ENCODE assay signal across 29 mouse cellular contexts in the genomic region with DNA sequence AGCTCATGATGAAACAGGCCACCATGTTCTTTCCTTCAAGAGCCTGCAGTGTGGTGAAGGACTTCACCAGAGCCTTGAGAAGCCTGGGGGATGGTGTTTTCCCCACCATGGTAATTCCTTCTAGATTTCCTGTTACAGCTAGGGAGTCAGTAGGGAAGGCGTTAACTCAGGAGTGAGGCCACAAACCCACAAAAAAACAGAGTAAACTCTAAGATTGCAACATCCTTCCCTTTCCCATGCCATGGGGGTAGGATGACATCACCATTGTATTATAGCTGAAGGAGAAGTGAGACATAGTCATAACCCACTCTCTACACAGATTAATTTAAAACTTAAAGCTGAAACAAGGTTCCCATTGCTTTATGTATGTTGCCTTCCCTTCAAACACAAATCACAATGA.
DNase-seq lines count a peak whose midpoint lies in the region; ATAC-seq and TF ChIP-seq lines count a peak whose summit lies in the region.
"Had no signal": no experiment of that assay in that cellular context is flagged by ENCODE, and none has a peak within 500 bp of the region (broad histone marks: within the 10 kb centered on the region; RNA-seq: fewer than 3 reads in every experiment).

No protein-coding gene starts in this region.

- no peaks in the 10 kb centered on the region for H3K4me1 ChIP-seq in liver, adult 2 months (ENCODE audit: control insufficient read depth, insufficient read depth, low read length)
- H3K4me1 ChIP-seq in liver, embryonic 12.5 days, result no peaks in the 10 kb centered on the region
- H3K4me1 ChIP-seq in midbrain, embryonic 11.5 days (ENCODE audit: control insufficient read depth, insufficient read depth, low read length), result no peaks in the 10 kb centered on the region
- H3K4me1 ChIP-seq in midbrain, embryonic 15.5 days, result no peaks in the 10 kb centered on the region
- no peaks in the 10 kb centered on the region for H3K4me1 ChIP-seq in hindbrain, embryonic 11.5 days (replicated peaks; ENCODE audit: control insufficient read depth, insufficient read depth, low read length)
- H3K4me1 ChIP-seq: forebrain, embryonic 13.5 days; megakaryocyte, embryonic 14.5 days; stomach, embryonic 15.5 days had no signal

- no peaks in the 10 kb centered on the region for H3K36me3 ChIP-seq in liver, adult 2 months (ENCODE audit: control insufficient read depth, insufficient read depth, low read length)
- H3K36me3 ChIP-seq in liver, embryonic 12.5 days, result no peaks in the 10 kb centered on the region
- no peaks in the 10 kb centered on the region for H3K36me3 ChIP-seq in midbrain, embryonic 11.5 days (ENCODE audit: control insufficient read depth, insufficient read depth, low read length)
- no peaks in the 10 kb centered on the region for H3K36me3 ChIP-seq in midbrain, embryonic 15.5 days (replicated peaks)
- H3K36me3 ChIP-seq in myocyte (ENCODE audit: control insufficient read depth, insufficient read depth), result no peaks in the 10 kb centered on the region
- H3K36me3 ChIP-seq in hindbrain, embryonic 11.5 days (ENCODE audit: control insufficient read depth, insufficient read depth, low read length), result no peaks in the 10 kb centered on the region
- H3K36me3 ChIP-seq: embryonic facial prominence, embryonic 13.5 days; heart, embryonic 13.5 days; stomach, embryonic 15.5 days had no signal

- H3K9me3 ChIP-seq in liver, embryonic 12.5 days (replicated peaks), result no peaks in the 10 kb centered on the region
- no peaks in the 10 kb centered on the region for H3K9me3 ChIP-seq in midbrain, embryonic 11.5 days (ENCODE audit: control insufficient read depth, low read length)
- no peaks in the 10 kb centered on the region for H3K9me3 ChIP-seq in midbrain, embryonic 15.5 days
- no peaks in the 10 kb centered on the region for H3K9me3 ChIP-seq in hindbrain, embryonic 11.5 days (ENCODE audit: control insufficient read depth, low read length)
- H3K9me3 ChIP-seq: embryonic facial prominence, embryonic 13.5 days; forebrain, embryonic 13.5 days; heart, embryonic 13.5 days; stomach, embryonic 15.5 days had no signal

- H3K27ac ChIP-seq in liver, adult 2 months (replicated peaks; ENCODE audit: insufficient read depth, low read depth, low read length), result no peak overlapping the region
- no peak overlapping the region for H3K27ac ChIP-seq in liver, embryonic 12.5 days
- H3K27ac ChIP-seq in midbrain, embryonic 11.5 days (ENCODE audit: low read depth, low read length), result no peak overlapping the region
- no peak overlapping the region for H3K27ac ChIP-seq in midbrain, embryonic 15.5 days
- H3K27ac ChIP-seq in hindbrain, embryonic 11.5 days (ENCODE audit: low read depth, low read length), result no peak overlapping the region
- H3K27ac ChIP-seq: embryonic facial prominence, embryonic 13.5 days; forebrain, embryonic 13.5 days; gastrocnemius, adult 2 months; heart, embryonic 13.5 days; hindbrain, embryonic 14.5 days; left cerebral cortex, adult 2 months; stomach, embryonic 15.5 days had no signal

- no peak overlapping the region for H3K4me3 ChIP-seq in liver, adult 2 months (ENCODE audit: insufficient read depth, low read depth, low read length)
- no peak overlapping the region for H3K4me3 ChIP-seq in liver, embryonic 12.5 days
- no peak overlapping the region for H3K4me3 ChIP-seq in midbrain, embryonic 11.5 days (ENCODE audit: low read depth, low read length)
- no peak overlapping the region for H3K4me3 ChIP-seq in midbrain, embryonic 15.5 days
- no peak overlapping the region for H3K4me3 ChIP-seq in myocyte
- H3K4me3 ChIP-seq in hindbrain, embryonic 11.5 days (ENCODE audit: low read depth, low read length), result no peak overlapping the region
- H3K4me3 ChIP-seq: embryonic facial prominence, embryonic 13.5 days; erythroblast, embryonic 14.5 days; forebrain, embryonic 13.5 days; gastrocnemius, adult 2 months; heart, embryonic 13.5 days; left cerebral cortex, adult 2 months; megakaryocyte, embryonic 14.5 days; stomach, embryonic 15.5 days had no signal

- no peak for TF ChIP-seq POLR2A in liver, adult 2 months (IDR thresholded peaks at IDR 0.05; ENCODE audit: extremely low read depth, insufficient read depth, low read length)
- TF ChIP-seq POLR2A in myocyte (IDR thresholded peaks at IDR 0.05; ENCODE audit: insufficient read length, low read depth), result no peak

- H3K9ac ChIP-seq in liver, adult 2 months (ENCODE audit: low read depth, low read length), result no peak overlapping the region
- H3K9ac ChIP-seq in liver, embryonic 12.5 days, result no peak overlapping the region
- no peak overlapping the region for H3K9ac ChIP-seq in midbrain, embryonic 11.5 days (ENCODE audit: low read length)
- H3K9ac ChIP-seq in midbrain, embryonic 15.5 days, result no peak overlapping the region
- H3K9ac ChIP-seq in hindbrain, embryonic 11.5 days (ENCODE audit: low read depth, low read length), result no peak overlapping the region
- H3K9ac ChIP-seq: embryonic facial prominence, embryonic 13.5 days; forebrain, embryonic 13.5 days; heart, embryonic 13.5 days; hindbrain, embryonic 14.5 days; stomach, embryonic 15.5 days had no signal

- intact Hi-C loops in heart, postnatal 36 days (cut with DNase I), result no loop called here

- H3K4me2 ChIP-seq in liver, embryonic 12.5 days, result no peak overlapping the region
- no peak overlapping the region for H3K4me2 ChIP-seq in midbrain, embryonic 11.5 days
- no peak overlapping the region for H3K4me2 ChIP-seq in midbrain, embryonic 15.5 days
- H3K4me2 ChIP-seq in myocyte (ENCODE audit: low read depth), result no peak overlapping the region
- H3K4me2 ChIP-seq in hindbrain, embryonic 11.5 days (replicated peaks; ENCODE audit: low read depth, low read length), result no peak overlapping the region
- H3K4me2 ChIP-seq: embryonic facial prominence, embryonic 13.5 days; forebrain, embryonic 13.5 days; heart, embryonic 13.5 days; hindbrain, embryonic 14.5 days; stomach, embryonic 15.5 days had no signal

- no peak for ATAC-seq in liver, embryonic 12.5 days
- no peak for ATAC-seq in midbrain, embryonic 11.5 days (ENCODE audit: low FRiP score)
- ATAC-seq in midbrain, embryonic 15.5 days (replicated peaks), result no peak
- ATAC-seq in hindbrain, embryonic 11.5 days (ENCODE audit: low FRiP score), result no peak
- ATAC-seq: CD4-positive, CD25-positive, alpha-beta regulatory T cell, adult 4 months; forebrain, embryonic 13.5 days; inflammation-experienced regulatory T-cells, adult 6 months had no signal

- peak; percentile 88 for DNase-seq in heart, adult 11 months
- no peak for DNase-seq in heart, postnatal 36 days
- DNase-seq in liver, adult 2 months (ENCODE audit: extremely low read depth, low read depth, low spot score), result peak; percentile 24
- peak; percentile 45 for DNase-seq in midbrain, embryonic 11.5 days (ENCODE audit: low spot score, missing footprints)
- no peak for DNase-seq in hindbrain, embryonic 11.5 days (ENCODE audit: low spot score)
- DNase-seq: adrenal gland, postnatal 36 days; cerebellum, adult 11 months; cerebellum, postnatal 10 days; embryo, embryonic 11 days; gastrocnemius, adult 2 months; heart, postnatal 14 days; kidney, adult 8-10 months; kidney, postnatal 4 days; layer of hippocampus, adult 9-11 months; midbrain, embryonic 14.5 days; thymus, postnatal 36 days had no signal

- H3K79me2 ChIP-seq in liver, adult 2 months (ENCODE audit: control insufficient read depth, insufficient read depth, low read length), result no peaks in the 10 kb centered on the region
- H3K79me2 ChIP-seq in myocyte (ENCODE audit: control insufficient read depth, insufficient read depth), result no peaks in the 10 kb centered on the region

- 50% methylated on average over 1 of the region's 1 CpGs for WGBS in liver, adult 2 months
- 23% methylated on average over 1 of the region's 1 CpGs for WGBS in liver, embryonic 12.5 days (ENCODE audit: insufficient replicate concordance)
- WGBS in midbrain, embryonic 11.5 days, result 82% methylated on average over 1 of the region's 1 CpGs
- WGBS in midbrain, embryonic 15.5 days, result 97% methylated on average over 1 of the region's 1 CpGs
- WGBS in hindbrain, embryonic 11.5 days, result 86% methylated on average over 1 of the region's 1 CpGs

- no peak overlapping the region for H3ac ChIP-seq in myocyte (ENCODE audit: control insufficient read depth, insufficient read length)

- no peaks in the 10 kb centered on the region for H3K27me3 ChIP-seq in liver, adult 2 months (ENCODE audit: control insufficient read depth, insufficient read depth, low read length)
- no peaks in the 10 kb centered on the region for H3K27me3 ChIP-seq in liver, embryonic 12.5 days (replicated peaks)
- no peaks in the 10 kb centered on the region for H3K27me3 ChIP-seq in midbrain, embryonic 11.5 days (ENCODE audit: control insufficient read depth, insufficient read depth, low read length)
- H3K27me3 ChIP-seq in midbrain, embryonic 15.5 days (replicated peaks), result no peaks in the 10 kb centered on the region
- peaks cover 4% of the 10 kb centered on the region for H3K27me3 ChIP-seq in myocyte (ENCODE audit: control insufficient read depth, insufficient read depth, insufficient read length)
- no peaks in the 10 kb centered on the region for H3K27me3 ChIP-seq in hindbrain, embryonic 11.5 days (ENCODE audit: control insufficient read depth, insufficient read depth, low read length)
- H3K27me3 ChIP-seq: forebrain, embryonic 13.5 days; heart, embryonic 13.5 days; megakaryocyte, embryonic 14.5 days; stomach, embryonic 15.5 days had no signal

- no peak for TF ChIP-seq CTCF in liver, adult 2 months (IDR thresholded peaks at IDR 0.05; ENCODE audit: low read depth, low read length)

TF ChIP-seq in myocyte, 11 proteins besides CTCF, POLR2A, EP300 and RAD21:
- TF ChIP-seq CEBPB (IDR thresholded peaks at IDR 0.05; ENCODE audit: insufficient read depth, poor library complexity, severe bottlenecking) (peak; percentile 95), E2F4 (IDR thresholded peaks at IDR 0.05; ENCODE audit: insufficient read depth) (no peak)

Comparison
In these comparisons a context has a peak if more than half of its experiments do, and no peak if none do; other contexts are left out.
1. DNase-seq: peak in heart, adult 11 months (single experiment), liver, adult 2 months (single experiment) and midbrain, embryonic 11.5 days (single experiment); none in heart, postnatal 36 days (0 of 2) and hindbrain, embryonic 11.5 days (single experiment).